Mouse (Mus musculus): Measurements from ENCODE around the gene Fbll1.

DNA sequence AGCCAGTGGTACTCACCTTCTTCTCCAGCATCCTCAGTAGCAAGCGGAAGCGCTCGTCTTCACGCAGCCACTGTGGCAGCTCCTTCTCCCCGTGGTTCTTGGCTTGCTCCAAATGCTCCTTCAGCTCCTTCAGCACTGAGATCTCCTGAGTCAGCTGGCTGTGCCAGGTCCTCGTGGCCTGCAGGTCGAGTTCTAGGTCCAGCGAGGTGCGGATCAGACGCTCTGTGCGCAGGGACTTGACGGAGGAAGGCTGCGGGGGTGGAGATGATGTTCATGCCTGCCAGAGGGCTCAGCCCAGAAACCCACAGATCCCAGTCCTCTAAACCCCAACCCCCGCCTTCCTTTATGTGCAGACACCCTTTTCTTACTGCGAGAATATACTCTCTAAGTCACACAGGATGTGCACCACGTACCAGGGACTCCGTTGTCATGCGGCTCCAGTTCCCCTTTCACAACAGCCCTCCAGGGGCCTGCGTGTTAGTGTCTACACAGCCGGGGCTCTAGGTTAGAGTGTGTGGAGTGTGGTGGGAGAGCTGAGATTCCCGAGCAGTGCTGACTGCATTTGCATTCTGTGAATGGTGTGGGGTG, 43.1 kb upstream of the Fbll1 start:
- TF ChIP-seq CTCF (IDR thresholded peaks at IDR 0.05; ENCODE audit: borderline replicate concordance, insufficient read depth, low read length) (no peak), POLR2A (IDR thresholded peaks at IDR 0.05; ENCODE audit: low read depth, low read length) (no peak)
